Mouse (Mus musculus) layer of hippocampus, adult 8-10 months (tissue): Measurements from ENCODE around the gene Gm49325. TPM values are rescaled to one million over a fixed set of nuclear protein-coding genes. Genes with fewer than 3 reads are reported as not detected.
A peak's percentile ranks its signal among the peaks of the same experiment; 100 is the strongest.

Experiments used
- DNase-seq, 2 experiments: peaks; one replicate each; pipeline ENCODE4 v3.0.0; 2022; ENCODE audit warnings: low spot score in 2 of 2
- total RNA-seq, 4 experiments: library from RNA; stranded (reverse); gene quantifications; 2 replicates each; pipeline ENCODE4 v1.2.4; 2022

Gm49325 gene
- 10 to 100 TPM in 3 of 4 experiments, 1 to 10 TPM in 1; 7.6 to 33.3 (median 12.1) TPM for total RNA-seq

- DNase-seq, result peak; percentile 89
Measured at GRCm38 (mm10) chr10:77605908-77606826, at the start of gene Gm49325, which contains the start of gene Sumo3. Gene Gm49325, plus strand, starts transcription at chr10:77606197. Gene Sumo3, plus strand, starts transcription at chr10:77606097.

- DNase-seq, result peak; percentile 40 to 50
Measured at GRCm38 (mm10) chr10:77556631-77557030, 49.4 kb upstream of the Gm49325 start.

GRCm38 (mm10) chr10:77557641-77558040 is 48.4 kb upstream of the Gm49325 start:
- DNase-seq, result no peak

GRCm38 (mm10) chr10:77560090-77560489 is 45.9 kb upstream of the Gm49325 start:
- DNase-seq, result no peak

- no peak for DNase-seq
Measured at GRCm38 (mm10) chr10:77560830-77561229, 45.2 kb upstream of the Gm49325 start.

GRCm38 (mm10) chr10:77561508-77561907 is 44.5 kb upstream of the Gm49325 start:
- DNase-seq, result no peak

- no peak for DNase-seq
Measured at GRCm38 (mm10) chr10:77565005-77565404, 41.0 kb upstream of the Gm49325 start.

- peak; percentile 57 to 80 for DNase-seq
Measured at GRCm38 (mm10) chr10:77566651-77567050, 39.3 kb upstream of the Gm49325 start.

GRCm38 (mm10) chr10:77569481-77569880 is 36.5 kb upstream of the Gm49325 start:
- no peak for DNase-seq

- DNase-seq, result no peak
Measured at GRCm38 (mm10) chr10:77569973-77570658, 35.9 kb upstream of the Gm49325 start.

GRCm38 (mm10) chr10:77572225-77572624 is 33.8 kb upstream of the Gm49325 start:
- no peak for DNase-seq

GRCm38 (mm10) chr10:77573162-77573561 is 32.8 kb upstream of the Gm49325 start:
- DNase-seq, result no peak

- no peak for DNase-seq
Measured at GRCm38 (mm10) chr10:77580027-77580920, 25.7 kb upstream of the Gm49325 start.

GRCm38 (mm10) chr10:77581023-77581407 is 25.0 kb upstream of the Gm49325 start:
- DNase-seq, result no peak

GRCm38 (mm10) chr10:77581408-77582284 is 24.4 kb upstream of the Gm49325 start, which contains the start of gene Pttg1ip:
Gene Pttg1ip, plus strand, starts transcription at chr10:77581720.
- DNase-seq, result peak; percentile 91 to 94

- DNase-seq, result no peak
Measured at GRCm38 (mm10) chr10:77582285-77582618, 23.7 kb upstream of the Gm49325 start.

- no peak for DNase-seq
Measured at GRCm38 (mm10) chr10:77583795-77584422, 22.1 kb upstream of the Gm49325 start.

- DNase-seq, result no peak
Measured at GRCm38 (mm10) chr10:77586637-77587036, 19.4 kb upstream of the Gm49325 start.

- no peak for DNase-seq
Measured at GRCm38 (mm10) chr10:77587091-77587775, 18.8 kb upstream of the Gm49325 start.
